Mouse (Mus musculus): ENCODE results near the gene Fam172a. TPM values are rescaled to one million over a fixed set of nuclear protein-coding genes. Genes with fewer than 3 reads are reported as not detected.

Gene Fam172a
- polyA plus RNA-seq, 1 experiment from 2014 or later = 19.3 TPM

DNA sequence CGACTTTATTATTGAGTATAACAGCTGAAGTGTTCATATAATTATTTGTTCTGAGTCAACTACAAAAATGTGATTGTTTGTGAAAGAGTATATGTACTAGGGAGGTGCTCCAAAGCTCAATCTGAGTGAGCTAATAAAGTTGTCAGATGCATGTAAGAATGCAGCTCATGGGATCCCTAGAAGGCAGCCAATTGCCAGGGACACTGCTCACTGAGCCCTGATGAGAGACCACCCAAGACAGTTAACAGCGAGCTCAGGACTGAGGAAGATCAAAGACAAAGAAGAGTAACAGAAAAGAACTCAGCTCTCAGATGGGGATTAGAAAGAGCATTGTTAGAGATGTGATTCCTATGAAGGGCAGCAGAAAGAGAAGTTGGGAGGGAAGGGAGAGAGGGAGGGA, 166.5 kb downstream of the Fam172a start:
- no peaks in the 10 kb centered on the region for H3K4me1 ChIP-seq
- H3K4me2 ChIP-seq = no peak overlapping the region
- H3K9me3 ChIP-seq = no peaks in the 10 kb centered on the region
- H3K27ac ChIP-seq (replicated peaks) = no peak overlapping the region
- no peaks in the 10 kb centered on the region for H3K27me3 ChIP-seq (replicated peaks)
- no peaks in the 10 kb centered on the region for H3K36me3 ChIP-seq
- 45% methylated on average over 2 of the region's 2 CpGs for WGBS
- H3K9ac ChIP-seq = no peak overlapping the region
- no peak overlapping the region for H3K4me3 ChIP-seq
- no peak for ATAC-seq (ENCODE audit: extremely low read depth, insufficient number of reproducible peaks, low FRiP score, low TSS enrichment)

DNA sequence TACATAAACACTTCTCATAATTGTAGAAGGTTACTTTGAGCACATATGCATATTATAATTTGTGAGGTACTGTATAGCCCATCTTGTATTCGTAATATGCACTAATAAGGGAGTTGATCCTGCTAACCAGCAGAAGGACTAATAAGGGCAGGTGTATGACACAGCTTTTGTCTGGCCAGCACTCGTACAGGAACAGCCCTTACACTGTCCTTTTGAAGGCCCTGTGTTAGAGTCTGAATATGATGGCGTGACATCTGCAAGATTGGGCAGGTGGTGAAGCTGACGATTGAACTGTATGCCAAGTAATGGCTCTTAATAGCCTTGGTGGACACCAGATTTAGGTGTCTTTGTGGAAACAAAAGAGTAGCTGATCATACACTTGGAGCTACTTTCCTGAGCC, 176.3 kb downstream of the Fam172a start:
- WGBS = 80% methylated on average over 4 of the region's 4 CpGs
- Histone ChIP-seq H3K4me1 (no peaks in the 10 kb centered on the region), H3K9me3 (no peaks in the 10 kb centered on the region), H3K4me2 (no peak overlapping the region), H3K9ac (no peak overlapping the region), H3K4me3 (no peak overlapping the region), H3K27me3 (replicated peaks) (no peaks in the 10 kb centered on the region), H3K27ac (replicated peaks) (no peak overlapping the region), H3K36me3 (no peaks in the 10 kb centered on the region)
- no peak for ATAC-seq (ENCODE audit: extremely low read depth, insufficient number of reproducible peaks, low FRiP score, low TSS enrichment)

DNA sequence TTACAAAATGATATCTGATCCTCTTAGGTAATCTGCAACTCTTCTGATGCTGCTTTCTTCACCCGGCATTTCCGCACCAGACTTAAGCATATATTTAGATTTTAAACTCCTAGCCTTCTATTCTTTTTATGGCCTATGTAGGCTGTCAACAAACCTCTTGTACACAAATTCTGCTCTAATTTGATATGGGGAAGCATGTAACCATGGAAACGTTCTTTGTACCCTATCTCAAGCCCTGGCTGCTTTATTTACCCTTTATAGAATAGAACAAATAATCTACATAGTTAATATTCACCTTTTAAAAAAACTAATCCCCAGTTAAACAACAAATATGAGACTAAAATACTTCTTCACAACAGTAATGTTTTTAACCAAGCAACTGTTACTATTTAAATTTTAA, 176.7 kb downstream of the Fam172a start:
- Histone ChIP-seq H3K27ac (replicated peaks) (no peak overlapping the region), H3K9ac (no peak overlapping the region), H3K27me3 (replicated peaks) (no peaks in the 10 kb centered on the region), H3K4me2 (no peak overlapping the region), H3K4me3 (no peak overlapping the region), H3K36me3 (no peaks in the 10 kb centered on the region), H3K4me1 (no peaks in the 10 kb centered on the region), H3K9me3 (no peaks in the 10 kb centered on the region)
- WGBS = 76% methylated on average over 3 of the region's 3 CpGs
- no peak for ATAC-seq (ENCODE audit: extremely low read depth, insufficient number of reproducible peaks, low FRiP score, low TSS enrichment)

DNA sequence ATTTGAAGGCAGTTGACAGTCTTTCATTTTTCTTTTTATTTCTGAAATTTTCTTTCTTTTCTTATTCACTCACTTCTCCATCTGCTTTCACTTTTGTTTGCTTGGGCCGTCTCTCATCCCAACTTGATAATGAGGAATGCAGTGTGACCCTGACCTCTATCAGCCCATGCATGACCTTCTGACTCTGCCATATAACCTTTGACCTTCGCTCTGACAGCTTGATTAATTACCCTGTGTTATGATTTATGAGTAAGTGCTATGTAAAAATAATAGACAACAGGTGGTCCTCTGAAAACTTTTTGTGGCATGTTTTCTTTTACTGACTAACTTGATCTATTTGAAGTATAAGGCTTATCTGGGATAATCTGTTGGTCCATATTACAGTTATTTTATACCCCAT, 195.8 kb downstream of the Fam172a start:
- H3K4me2 ChIP-seq = no peak overlapping the region
- H3K27me3 ChIP-seq (replicated peaks) = no peaks in the 10 kb centered on the region
- peaks cover 4% of the 10 kb centered on the region; the same call in 1 of the 2 replicates for H3K4me1 ChIP-seq
- 53% methylated on average over 2 of the region's 2 CpGs for WGBS
- no peaks in the 10 kb centered on the region for H3K36me3 ChIP-seq
- H3K4me3 ChIP-seq = no peak overlapping the region
- no peaks in the 10 kb centered on the region for H3K9me3 ChIP-seq
- ATAC-seq (ENCODE audit: extremely low read depth, insufficient number of reproducible peaks, low FRiP score, low TSS enrichment) = no peak
- no peak overlapping the region for H3K9ac ChIP-seq
- H3K27ac ChIP-seq (replicated peaks) = no peak overlapping the region

DNA sequence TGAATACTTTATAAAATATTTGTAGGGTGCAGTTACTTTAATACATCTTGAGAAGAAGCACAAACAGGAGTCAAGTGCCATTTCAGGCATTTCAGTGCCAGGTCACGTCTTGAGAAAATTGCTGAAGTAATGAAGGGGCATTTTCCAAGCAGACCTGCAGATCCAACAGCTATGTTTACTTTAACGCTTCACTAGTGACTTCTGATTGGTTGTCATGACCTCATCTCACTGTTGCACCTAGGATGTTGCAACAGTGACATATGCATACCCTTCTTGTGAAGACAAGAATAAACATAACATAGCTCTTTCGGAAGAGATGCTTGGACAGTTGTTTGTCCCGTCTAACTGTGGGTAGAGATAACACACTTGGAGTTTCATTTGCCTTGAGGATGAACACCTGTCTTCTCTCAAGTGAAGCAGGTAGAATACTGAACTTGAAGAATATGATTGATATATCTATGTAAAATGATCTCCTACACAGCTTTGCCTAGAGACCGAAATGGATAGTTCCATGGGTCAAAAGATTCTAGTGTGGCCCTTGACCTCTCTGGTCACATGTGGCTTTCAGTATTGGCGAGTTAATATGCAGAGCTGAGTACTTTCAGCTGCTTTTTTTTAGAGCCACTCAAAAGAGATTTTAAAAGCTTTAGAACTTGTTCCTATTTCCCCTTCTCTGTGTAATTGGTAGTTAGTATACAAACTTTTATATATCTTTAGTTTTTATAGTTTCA, 196.4 kb downstream of the Fam172a start:
- Histone ChIP-seq H3K27ac (replicated peaks) (no peak overlapping the region), H3K27me3 (replicated peaks) (no peaks in the 10 kb centered on the region), H3K4me2 (no peak overlapping the region), H3K9me3 (no peaks in the 10 kb centered on the region), H3K9ac (no peak overlapping the region), H3K4me3 (no peak overlapping the region), H3K36me3 (peaks cover 2% of the 10 kb centered on the region), H3K4me1 (no peaks in the 10 kb centered on the region)
- 61% methylated on average over 6 of the region's 6 CpGs for WGBS
- ATAC-seq (ENCODE audit: extremely low read depth, insufficient number of reproducible peaks, low FRiP score, low TSS enrichment) = no peak

DNA sequence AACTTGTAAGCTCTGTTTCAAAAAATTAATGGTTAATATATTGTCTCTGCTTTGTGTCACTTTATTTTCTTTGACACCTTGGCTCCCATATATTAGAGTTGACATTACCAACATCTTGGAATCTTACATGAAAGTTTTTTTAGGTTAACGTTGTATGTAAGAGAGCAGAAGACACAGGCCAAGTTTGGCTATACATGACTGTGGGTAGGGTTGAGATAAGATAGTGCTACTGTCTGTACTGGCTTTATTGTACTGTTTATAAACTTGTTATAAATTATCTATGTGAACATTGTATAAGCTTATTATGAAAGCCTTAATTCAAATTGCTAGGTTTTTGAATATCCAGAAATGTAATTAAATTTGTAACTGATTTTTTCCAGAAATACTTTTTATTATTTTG, 197.9 kb downstream of the Fam172a start:
- no peak overlapping the region for H3K4me2 ChIP-seq
- ATAC-seq (ENCODE audit: extremely low read depth, insufficient number of reproducible peaks, low FRiP score, low TSS enrichment) = no peak
- no peak overlapping the region for H3K9ac ChIP-seq
- WGBS = 21% methylated on average over 1 of the region's 1 CpGs
- H3K27me3 ChIP-seq (replicated peaks) = no peaks in the 10 kb centered on the region
- peaks cover 6% of the 10 kb centered on the region for H3K36me3 ChIP-seq
- no peaks in the 10 kb centered on the region for H3K4me1 ChIP-seq
- no peak overlapping the region for H3K27ac ChIP-seq (replicated peaks)
- no peak overlapping the region for H3K4me3 ChIP-seq
- no peaks in the 10 kb centered on the region for H3K9me3 ChIP-seq

DNA sequence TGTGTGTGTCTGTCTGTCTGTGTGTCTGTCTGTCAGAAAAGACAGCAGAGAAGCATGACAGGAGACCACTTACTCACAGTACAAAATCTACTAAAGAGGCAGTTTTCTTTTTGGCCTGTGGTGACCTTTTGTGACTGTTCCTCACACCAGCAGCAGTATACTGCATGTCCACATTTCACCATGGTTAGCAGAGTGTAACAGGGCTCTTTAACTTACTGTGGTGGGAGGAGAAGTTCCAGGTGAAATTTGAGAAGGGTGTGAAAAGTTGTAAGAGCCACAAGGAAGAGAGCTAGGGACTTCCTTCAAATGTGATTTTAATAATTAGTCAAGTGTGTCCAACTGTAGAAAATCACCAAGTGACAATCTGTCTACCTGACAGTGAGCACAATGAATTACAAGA, 199.0 kb downstream of the Fam172a start:
- Histone ChIP-seq H3K4me3 (no peak overlapping the region), H3K36me3 (peaks cover 6% of the 10 kb centered on the region), H3K27me3 (replicated peaks) (no peaks in the 10 kb centered on the region), H3K27ac (replicated peaks) (no peak overlapping the region), H3K4me2 (no peak overlapping the region), H3K4me1 (no peaks in the 10 kb centered on the region), H3K9ac (no peak overlapping the region), H3K9me3 (no peaks in the 10 kb centered on the region)
- ATAC-seq (ENCODE audit: extremely low read depth, insufficient number of reproducible peaks, low FRiP score, low TSS enrichment) = no peak

DNA sequence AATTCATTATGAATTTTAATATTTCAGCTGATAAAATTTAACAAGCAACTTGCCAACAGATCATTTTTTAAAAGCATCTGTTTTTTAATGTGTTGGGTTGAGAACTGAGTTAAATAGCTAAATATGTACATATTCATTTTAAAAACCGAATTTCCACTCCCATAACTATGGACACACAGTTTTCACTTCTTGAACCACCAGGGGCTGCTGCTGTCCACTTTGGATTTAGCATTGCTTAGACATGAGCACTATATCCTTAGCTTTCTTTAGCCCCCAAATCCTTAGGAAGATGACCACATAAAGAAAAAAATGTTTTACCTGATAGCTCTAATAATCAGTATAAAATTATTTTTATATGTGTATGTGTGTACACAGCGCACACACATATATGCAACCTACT, 207.4 kb downstream of the Fam172a start:
- Histone ChIP-seq H3K27ac (replicated peaks) (no peak overlapping the region), H3K27me3 (replicated peaks) (no peaks in the 10 kb centered on the region), H3K4me2 (no peak overlapping the region), H3K9ac (no peak overlapping the region), H3K4me3 (no peak overlapping the region), H3K36me3 (no peaks in the 10 kb centered on the region), H3K9me3 (no peaks in the 10 kb centered on the region), H3K4me1 (no peaks in the 10 kb centered on the region)
- ATAC-seq (ENCODE audit: extremely low read depth, insufficient number of reproducible peaks, low FRiP score, low TSS enrichment) = no peak
- WGBS = 73% methylated on average over 2 of the region's 2 CpGs

DNA sequence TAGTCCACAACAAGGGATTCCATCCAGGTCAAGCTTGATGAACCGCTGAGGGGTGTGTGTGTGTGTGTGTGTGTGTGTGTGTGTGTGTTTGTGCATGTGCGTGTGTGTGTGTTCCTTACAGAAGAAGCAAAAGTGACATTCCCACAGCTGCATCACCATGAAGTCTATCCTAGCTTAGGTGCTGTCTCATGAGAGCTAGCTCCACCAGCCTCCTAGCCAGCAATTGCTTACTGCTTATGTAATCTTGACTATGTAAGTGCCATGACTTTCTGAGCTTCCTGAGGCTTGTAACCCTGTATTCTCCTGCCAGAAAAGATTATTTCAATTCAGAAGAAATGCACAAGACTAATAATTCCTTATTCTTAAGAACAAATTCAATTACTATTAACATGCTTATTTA, 221.0 kb downstream of the Fam172a start:
- Histone ChIP-seq H3K27me3 (replicated peaks) (no peaks in the 10 kb centered on the region), H3K27ac (replicated peaks) (no peak overlapping the region), H3K36me3 (no peaks in the 10 kb centered on the region), H3K4me2 (no peak overlapping the region), H3K4me3 (no peak overlapping the region), H3K4me1 (peaks cover 8% of the 10 kb centered on the region; the same call in 1 of the 2 replicates), H3K9me3 (no peaks in the 10 kb centered on the region), H3K9ac (no peak overlapping the region)
- 81% methylated on average over 2 of the region's 2 CpGs for WGBS
- no peak for ATAC-seq (ENCODE audit: extremely low read depth, insufficient number of reproducible peaks, low FRiP score, low TSS enrichment)

DNA sequence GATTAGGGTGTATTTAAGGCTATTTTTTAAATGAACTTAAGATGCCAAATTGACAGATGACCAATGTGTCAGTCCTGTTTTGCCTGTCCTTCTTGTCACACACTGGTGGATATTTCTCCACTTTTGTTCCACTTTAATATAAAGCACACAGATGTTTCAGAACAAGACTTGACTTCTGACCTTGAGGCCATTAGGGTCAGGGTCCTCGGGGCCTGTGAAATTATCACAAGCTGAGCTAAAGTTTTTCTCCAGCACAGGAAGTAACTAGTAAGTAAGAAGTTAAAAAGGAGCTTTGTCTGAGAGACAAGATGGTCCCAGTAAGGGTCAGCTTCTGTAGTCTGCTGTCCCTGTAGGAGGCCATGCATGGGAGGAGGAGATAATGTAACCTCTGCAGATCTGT, 255.8 kb downstream of the Fam172a start:
- Histone ChIP-seq H3K9ac (no peak overlapping the region), H3K27ac (replicated peaks) (no peak overlapping the region), H3K27me3 (replicated peaks) (no peaks in the 10 kb centered on the region), H3K9me3 (no peaks in the 10 kb centered on the region), H3K4me1 (no peaks in the 10 kb centered on the region), H3K4me3 (no peak overlapping the region), H3K4me2 (no peak overlapping the region), H3K36me3 (no peaks in the 10 kb centered on the region)
- ATAC-seq (ENCODE audit: extremely low read depth, insufficient number of reproducible peaks, low FRiP score, low TSS enrichment) = no peak
- WGBS = 14% methylated on average over 1 of the region's 1 CpGs

DNA sequence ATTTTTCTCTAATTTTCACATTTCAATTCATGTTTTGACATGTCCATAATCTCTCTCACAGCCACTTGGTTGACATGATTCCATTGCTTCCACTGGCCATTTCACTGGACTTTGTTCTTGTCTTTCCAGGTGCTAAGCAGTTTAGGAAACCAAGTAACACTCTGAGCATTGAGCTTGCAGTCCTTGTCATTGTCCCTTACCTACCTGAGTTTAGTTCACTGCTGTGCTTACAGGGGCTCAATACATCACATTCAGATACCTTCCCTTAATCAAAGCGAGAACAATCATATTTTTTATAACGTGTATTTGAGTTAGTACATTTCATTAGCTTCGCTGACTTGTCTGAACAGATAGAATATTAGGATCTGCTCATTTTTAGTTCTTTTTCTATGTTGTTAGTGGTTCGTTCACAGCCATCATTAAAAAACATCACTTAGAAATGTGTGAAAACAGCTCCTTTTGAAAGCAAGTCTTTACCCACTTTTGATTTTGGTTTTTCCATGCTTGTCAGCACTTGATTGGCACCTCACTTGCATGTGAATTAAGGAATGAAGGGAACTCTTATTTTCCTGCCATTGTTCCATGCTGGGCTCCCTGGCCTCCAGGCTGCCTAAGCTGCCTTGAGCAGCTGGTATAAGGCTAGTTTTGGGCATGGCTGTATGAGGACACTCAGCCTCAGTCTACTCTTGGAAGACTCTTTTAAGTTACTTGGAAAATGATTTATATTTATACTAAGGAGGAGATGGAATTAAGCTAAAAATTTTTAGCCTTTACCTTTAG, 257.9 kb downstream of the Fam172a start:
- Histone ChIP-seq H3K27ac (replicated peaks) (no peak overlapping the region), H3K4me1 (no peaks in the 10 kb centered on the region), H3K4me2 (no peak overlapping the region), H3K27me3 (replicated peaks) (no peaks in the 10 kb centered on the region), H3K36me3 (no peaks in the 10 kb centered on the region), H3K9me3 (no peaks in the 10 kb centered on the region), H3K4me3 (no peak overlapping the region), H3K9ac (no peak overlapping the region)
- 84% methylated on average over 4 of the region's 4 CpGs for WGBS
- ATAC-seq (ENCODE audit: extremely low read depth, insufficient number of reproducible peaks, low FRiP score, low TSS enrichment) = no peak

DNA sequence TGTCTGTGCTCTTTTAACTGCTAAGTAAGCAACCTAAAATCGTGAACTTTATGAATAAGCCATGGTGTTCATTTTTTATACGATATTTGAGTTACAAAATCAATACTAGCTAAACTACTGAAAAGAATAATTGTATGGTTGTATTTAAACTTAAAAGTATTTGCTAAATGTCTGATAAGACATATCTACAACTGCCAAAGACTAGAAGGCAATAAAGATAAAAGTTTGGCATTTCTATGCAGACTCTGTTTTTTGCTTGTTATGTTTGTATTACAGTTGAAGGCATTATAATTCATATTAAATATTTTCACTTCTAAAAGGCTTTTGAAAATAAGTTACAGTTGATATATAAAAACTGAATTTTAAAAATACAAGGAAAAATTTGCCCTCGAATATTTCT, 274.4 kb downstream of the Fam172a start:
- no peaks in the 10 kb centered on the region for H3K4me1 ChIP-seq
- no peaks in the 10 kb centered on the region for H3K27me3 ChIP-seq (replicated peaks)
- H3K36me3 ChIP-seq = no peaks in the 10 kb centered on the region
- no peak overlapping the region for H3K4me2 ChIP-seq
- no peaks in the 10 kb centered on the region for H3K9me3 ChIP-seq
- 71% methylated on average over 3 of the region's 3 CpGs for WGBS
- H3K27ac ChIP-seq (replicated peaks) = no peak overlapping the region
- no peak overlapping the region for H3K4me3 ChIP-seq
- H3K9ac ChIP-seq = no peak overlapping the region
- ATAC-seq (ENCODE audit: extremely low read depth, insufficient number of reproducible peaks, low FRiP score, low TSS enrichment) = no peak

Measured in heart, embryonic 13.5 days (tissue).